Mouse (Mus musculus): ENCODE measurements at regions not wholly inside any gene's neighbourhood (a gene's known extent, or its start where the extent isn't known, plus 50 kb on each side); places are given as distances from the start of the nearest gene placed in this dataset.
"Not testable (repeated sequence)": the region's sequence is repeated elsewhere in the genome, so short reads cannot be mapped to it uniquely, and the experiment has no call there.

DNA sequence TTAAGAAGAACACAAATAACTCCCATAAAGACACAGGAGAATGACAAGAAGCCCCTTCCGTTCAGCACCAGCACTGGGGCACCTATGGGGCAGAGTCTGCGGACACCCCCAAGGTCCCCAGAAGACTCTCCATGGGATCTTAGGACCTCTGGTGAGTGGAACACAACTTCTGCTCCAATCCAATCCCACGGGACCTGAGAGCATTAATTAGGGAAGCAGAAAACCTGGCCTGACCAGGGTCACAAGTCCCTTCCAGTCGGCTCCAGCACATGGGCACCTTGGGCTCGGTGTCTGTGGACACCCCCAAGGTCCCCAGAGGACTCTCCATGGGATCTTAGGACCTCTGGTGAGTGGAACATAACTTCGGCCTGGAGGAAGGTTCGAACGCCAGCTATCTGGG, 59.0 kb upstream of the Btbd35f25 start:
- TF ChIP-seq CTCF, EP300 (IDR thresholded peaks at IDR 0.05; ENCODE audit: low read depth): not testable (repeated sequence)
